Mouse (Mus musculus): Measurements from ENCODE around the gene Rabif. TPM values are rescaled to one million over a fixed set of nuclear protein-coding genes. Genes with fewer than 3 reads are reported as not detected.

Gene Rabif
- polyA plus RNA-seq, 1 experiment from 2014 or later, result 25.9 TPM

DNA sequence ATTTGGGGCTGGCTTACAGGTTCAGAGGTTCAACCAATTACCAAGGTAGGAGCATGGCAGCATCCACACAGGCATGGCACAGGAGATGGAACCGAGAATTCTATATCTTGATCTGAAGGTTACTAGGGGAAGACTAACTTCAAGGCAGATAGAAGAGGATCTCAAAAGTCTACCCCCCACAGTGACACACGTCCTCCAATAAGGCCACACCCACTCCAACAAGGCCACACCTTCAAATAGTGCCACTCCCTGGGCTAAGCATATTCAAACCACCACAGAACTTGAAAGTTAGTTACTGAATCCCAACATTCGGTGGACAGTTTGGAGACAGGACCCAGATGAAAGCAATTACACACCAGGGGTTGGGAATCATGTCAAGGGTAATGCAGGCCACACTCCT lies 41.1 kb downstream of the Rabif start:
- Histone ChIP-seq H3K9ac (ENCODE audit: low read depth, low read length) (no peak overlapping the region), H3K4me2 (replicated peaks; ENCODE audit: low read depth) (no peak overlapping the region), H3K4me3 (ENCODE audit: low read depth, low read length) (no peak overlapping the region), H3K9me3 (ENCODE audit: control insufficient read depth) (no peaks in the 10 kb centered on the region), H3K27me3 (replicated peaks; ENCODE audit: control insufficient read depth, insufficient read depth, low read length) (no peaks in the 10 kb centered on the region), H3K36me3 (ENCODE audit: control insufficient read depth, insufficient read depth) (no peaks in the 10 kb centered on the region), H3K4me1 (replicated peaks; ENCODE audit: control insufficient read depth, insufficient read depth, low read length) (no peaks in the 10 kb centered on the region), H3K27ac (ENCODE audit: low read depth, low read length) (no peak overlapping the region)
- no peak for ATAC-seq
- no peak for TF ChIP-seq CTCF (IDR thresholded peaks at IDR 0.05; ENCODE audit: low read depth)
- 66% methylated on average over 3 of the region's 3 CpGs for WGBS

DNA sequence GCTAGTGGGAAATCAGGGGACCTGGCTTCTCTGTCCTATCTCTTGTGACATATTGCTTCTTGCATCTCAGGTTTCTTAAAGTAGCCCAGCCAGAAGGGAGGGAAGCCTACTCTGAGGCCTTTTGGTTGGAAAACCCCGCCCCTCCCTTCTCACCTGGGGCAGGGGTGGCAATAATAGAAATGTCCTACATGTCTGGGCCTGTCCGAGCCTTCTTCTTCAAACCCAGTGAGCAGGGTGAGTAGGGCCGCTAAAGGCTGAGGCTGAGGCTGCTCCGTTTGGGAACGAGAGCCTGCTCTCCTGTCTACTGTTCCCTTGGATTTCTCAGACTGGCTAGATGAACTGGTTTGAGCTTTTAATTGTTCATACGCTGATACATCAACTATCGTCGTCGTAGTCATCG lies 46.2 kb downstream of the Rabif start:
- no peak for TF ChIP-seq CTCF (IDR thresholded peaks at IDR 0.05; ENCODE audit: low read depth)
- no peak overlapping the region for H3K4me3 ChIP-seq (ENCODE audit: low read depth, low read length)
- no peak overlapping the region for H3K27ac ChIP-seq (ENCODE audit: low read depth, low read length)
- H3K4me2 ChIP-seq (replicated peaks; ENCODE audit: low read depth), result no peak overlapping the region
- no peaks in the 10 kb centered on the region for H3K27me3 ChIP-seq (replicated peaks; ENCODE audit: control insufficient read depth, insufficient read depth, low read length)
- no peak for ATAC-seq
- H3K9ac ChIP-seq (ENCODE audit: low read depth, low read length), result no peak overlapping the region
- no peaks in the 10 kb centered on the region for H3K36me3 ChIP-seq (ENCODE audit: control insufficient read depth, insufficient read depth)
- H3K9me3 ChIP-seq (ENCODE audit: control insufficient read depth), result no peaks in the 10 kb centered on the region
- WGBS, result 89% methylated on average over 10 of the region's 10 CpGs
- no peaks in the 10 kb centered on the region for H3K4me1 ChIP-seq (replicated peaks; ENCODE audit: control insufficient read depth, insufficient read depth, low read length)

- TF ChIP-seq CTCF (IDR thresholded peaks at IDR 0.05; ENCODE audit: low read depth), result no peak
- WGBS, result 76% methylated on average over 4 of the region's 4 CpGs
- no peaks in the 10 kb centered on the region for H3K27me3 ChIP-seq (replicated peaks; ENCODE audit: control insufficient read depth, insufficient read depth, low read length)
- no peak overlapping the region for H3K27ac ChIP-seq (ENCODE audit: low read depth, low read length)
- H3K4me2 ChIP-seq (replicated peaks; ENCODE audit: low read depth), result no peak overlapping the region
- H3K4me3 ChIP-seq (ENCODE audit: low read depth, low read length), result no peak overlapping the region
- no peaks in the 10 kb centered on the region for H3K4me1 ChIP-seq (replicated peaks; ENCODE audit: control insufficient read depth, insufficient read depth, low read length)
- no peaks in the 10 kb centered on the region for H3K9me3 ChIP-seq (ENCODE audit: control insufficient read depth)
- ATAC-seq, result no peak
- H3K9ac ChIP-seq (ENCODE audit: low read depth, low read length), result no peak overlapping the region
- no peaks in the 10 kb centered on the region for H3K36me3 ChIP-seq (ENCODE audit: control insufficient read depth, insufficient read depth)
These were observed 53.8 kb downstream of the Rabif start for GRCm38 (mm10) chr1:134548231-134548630.

DNA sequence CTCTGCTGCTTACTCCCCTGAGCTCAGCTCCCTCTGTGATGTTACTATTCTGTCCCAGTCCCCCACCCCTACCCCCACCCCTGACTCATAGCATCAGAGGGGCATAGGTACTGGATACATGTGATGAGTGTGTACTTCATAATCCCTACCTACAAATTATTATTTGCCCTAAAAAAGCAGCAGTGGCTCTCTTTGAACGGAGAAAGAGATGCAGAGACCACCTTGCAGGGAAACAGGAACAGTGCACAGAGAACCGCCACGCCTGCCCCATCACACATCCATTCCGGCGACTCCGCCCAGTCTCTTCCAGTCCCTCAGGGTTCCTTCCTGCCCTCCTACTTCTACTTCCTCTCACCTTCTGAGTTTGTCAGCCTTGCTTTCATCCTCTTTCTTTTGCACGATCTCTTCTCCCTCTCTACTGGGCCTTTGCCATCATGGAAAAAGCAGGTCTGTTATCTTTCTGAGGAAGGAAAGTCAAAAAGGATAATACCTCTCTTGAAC lies 55.2 kb downstream of the Rabif start, which contains the start of gene Mgat4e:
Mgat4e (minus strand) TSS at position 51 of the 501 bp plus-strand sequence.
- Histone ChIP-seq H3K27me3 (replicated peaks; ENCODE audit: control insufficient read depth, insufficient read depth, low read length) (no peaks in the 10 kb centered on the region), H3K4me1 (replicated peaks; ENCODE audit: control insufficient read depth, insufficient read depth, low read length) (no peaks in the 10 kb centered on the region), H3K36me3 (ENCODE audit: control insufficient read depth, insufficient read depth) (no peaks in the 10 kb centered on the region), H3K4me3 (ENCODE audit: low read depth, low read length) (no peak within 1 kb of the TSS), H3K27ac (ENCODE audit: low read depth, low read length) (no peak within 1 kb of the TSS), H3K4me2 (replicated peaks; ENCODE audit: low read depth) (no peak within 1 kb of the TSS), H3K9ac (ENCODE audit: low read depth, low read length) (no peak within 1 kb of the TSS), H3K9me3 (ENCODE audit: control insufficient read depth) (no peaks in the 10 kb centered on the region)
- no peak for ATAC-seq
- 64% methylated on average over 7 of the region's 7 CpGs for WGBS
- no peak for TF ChIP-seq CTCF (IDR thresholded peaks at IDR 0.05; ENCODE audit: low read depth)

DNA sequence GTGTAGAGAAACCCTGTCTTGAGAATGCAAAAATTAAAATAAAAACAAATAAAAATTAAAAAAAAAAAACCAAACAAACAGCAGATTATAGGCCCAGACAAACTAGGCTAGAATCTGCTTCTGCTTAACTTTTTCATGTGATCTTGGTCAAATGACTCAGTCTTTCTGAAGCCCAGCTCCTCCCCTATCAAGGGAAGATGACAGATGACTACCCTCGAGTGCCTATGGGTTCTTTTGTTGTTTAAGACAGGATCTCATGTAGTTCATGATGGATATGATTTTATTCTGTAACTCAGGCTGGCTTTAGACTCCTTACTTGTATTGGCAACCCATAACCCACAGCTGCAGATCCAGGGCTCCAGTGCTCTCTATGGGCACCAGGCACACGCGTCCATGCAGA lies 57.4 kb downstream of the Rabif start:
- Histone ChIP-seq H3K27ac (ENCODE audit: low read depth, low read length) (no peak overlapping the region), H3K4me2 (replicated peaks; ENCODE audit: low read depth) (no peak overlapping the region), H3K9ac (ENCODE audit: low read depth, low read length) (no peak overlapping the region), H3K4me3 (ENCODE audit: low read depth, low read length) (no peak overlapping the region), H3K4me1 (replicated peaks; ENCODE audit: control insufficient read depth, insufficient read depth, low read length) (no peaks in the 10 kb centered on the region), H3K36me3 (ENCODE audit: control insufficient read depth, insufficient read depth) (no peaks in the 10 kb centered on the region), H3K27me3 (replicated peaks; ENCODE audit: control insufficient read depth, insufficient read depth, low read length) (no peaks in the 10 kb centered on the region), H3K9me3 (ENCODE audit: control insufficient read depth) (no peaks in the 10 kb centered on the region)
- TF ChIP-seq CTCF (IDR thresholded peaks at IDR 0.05; ENCODE audit: low read depth), result no peak
- 83% methylated on average over 3 of the region's 3 CpGs for WGBS
- no peak for ATAC-seq

DNA sequence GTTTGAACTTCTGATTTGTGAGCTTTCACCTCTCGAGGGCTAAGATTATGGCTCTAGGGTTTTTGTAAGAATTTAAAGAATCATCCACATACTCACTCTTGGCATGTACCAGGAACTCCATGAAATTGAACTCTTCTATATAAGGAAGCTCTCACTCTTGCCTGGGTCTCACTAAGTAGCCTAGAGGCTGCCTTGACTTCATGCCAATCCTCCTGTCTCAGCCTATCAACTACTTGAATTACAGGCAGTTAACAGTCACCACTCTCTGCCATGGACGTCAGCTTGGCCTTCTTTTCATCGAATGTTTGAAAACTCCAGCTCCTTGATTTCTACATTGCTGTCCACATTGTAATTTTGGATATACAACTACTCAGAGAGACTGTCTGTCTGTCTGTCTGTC lies 57.9 kb downstream of the Rabif start:
- no peak for ATAC-seq
- Histone ChIP-seq H3K4me2 (replicated peaks; ENCODE audit: low read depth) (no peak overlapping the region), H3K27me3 (replicated peaks; ENCODE audit: control insufficient read depth, insufficient read depth, low read length) (no peaks in the 10 kb centered on the region), H3K36me3 (ENCODE audit: control insufficient read depth, insufficient read depth) (no peaks in the 10 kb centered on the region), H3K4me1 (replicated peaks; ENCODE audit: control insufficient read depth, insufficient read depth, low read length) (no peaks in the 10 kb centered on the region), H3K27ac (ENCODE audit: low read depth, low read length) (no peak overlapping the region), H3K9ac (ENCODE audit: low read depth, low read length) (no peak overlapping the region), H3K9me3 (ENCODE audit: control insufficient read depth) (no peaks in the 10 kb centered on the region), H3K4me3 (ENCODE audit: low read depth, low read length) (no peak overlapping the region)
- TF ChIP-seq CTCF (IDR thresholded peaks at IDR 0.05; ENCODE audit: low read depth), result no peak
- WGBS, result 70% methylated on average over 3 of the region's 3 CpGs

Data from intestine, postnatal 0 days (tissue).